In genomic region chr5:117614331-117615024, GRCm38 (mm10) we compare ENCODE assay signal across 8 mouse cellular contexts.
DNase-seq lines count a peak whose midpoint lies in the region; ATAC-seq and TF ChIP-seq lines count a peak whose summit lies in the region.

No protein-coding gene starts in this region.

- no peak; the same call in none of the 2 replicates for ATAC-seq in kidney, embryonic 16.5 days (ENCODE audit: low FRiP score, low TSS enrichment)
- ATAC-seq in forebrain, embryonic 11.5 days (replicated peaks; ENCODE audit: low FRiP score), result no peak
- peak; percentile 32; the same call in 1 of the 2 replicates for ATAC-seq in hindbrain, postnatal 0 days
- ATAC-seq in midbrain, embryonic 14.5 days (ENCODE audit: low FRiP score, low TSS enrichment), result no peak

- H3K4me1 ChIP-seq in kidney, embryonic 16.5 days (ENCODE audit: insufficient read depth, low read length), result peaks cover 3% of the 10 kb centered on the region
- no peaks in the 10 kb centered on the region for H3K4me1 ChIP-seq in forebrain, embryonic 11.5 days (replicated peaks; ENCODE audit: control insufficient read depth, insufficient read depth, low read length)
- H3K4me1 ChIP-seq in hindbrain, postnatal 0 days (ENCODE audit: insufficient read depth, low read length), result no peaks in the 10 kb centered on the region
- no peaks in the 10 kb centered on the region for H3K4me1 ChIP-seq in midbrain, embryonic 14.5 days (ENCODE audit: control insufficient read depth, insufficient read depth, low read length)

- no peak for TF ChIP-seq POLR2A in brain, embryonic 14.5 days (IDR thresholded peaks at IDR 0.05; ENCODE audit: borderline replicate concordance, extremely low read depth, insufficient read depth, insufficient read length, poor library complexity, severe bottlenecking)

- TF ChIP-seq CTCF in brain, embryonic 14.5 days (IDR thresholded peaks at IDR 0.05; ENCODE audit: borderline replicate concordance, extremely low read depth, insufficient read depth, insufficient read length), result peak; percentile 78
- TF ChIP-seq CTCF in hindbrain, postnatal 0 days (IDR thresholded peaks at IDR 0.05; ENCODE audit: low read depth), result peak; percentile 73

- H3K27ac ChIP-seq in kidney, embryonic 16.5 days (ENCODE audit: low read length), result no peak overlapping the region
- no peak overlapping the region for H3K27ac ChIP-seq in forebrain, embryonic 11.5 days (ENCODE audit: low read depth, low read length)
- no peak overlapping the region for H3K27ac ChIP-seq in hindbrain, postnatal 0 days
- H3K27ac ChIP-seq in midbrain, embryonic 14.5 days (replicated peaks; ENCODE audit: low read depth, low read length), result no peak overlapping the region

- H3K27me3 ChIP-seq in kidney, embryonic 16.5 days (ENCODE audit: insufficient read depth, low read length), result no peaks in the 10 kb centered on the region
- no peaks in the 10 kb centered on the region for H3K27me3 ChIP-seq in forebrain, embryonic 11.5 days (ENCODE audit: control insufficient read depth, insufficient read depth, low read length)
- H3K27me3 ChIP-seq in hindbrain, postnatal 0 days (ENCODE audit: insufficient read depth, low read length), result no peaks in the 10 kb centered on the region
- H3K27me3 ChIP-seq in midbrain, embryonic 14.5 days (ENCODE audit: control insufficient read depth, insufficient read depth, low read length), result no peaks in the 10 kb centered on the region

- no peak overlapping the region for H3K9ac ChIP-seq in kidney, embryonic 16.5 days (replicated peaks; ENCODE audit: low read length)
- H3K9ac ChIP-seq in forebrain, embryonic 11.5 days (ENCODE audit: low read length), result no peak overlapping the region
- H3K9ac ChIP-seq in hindbrain, postnatal 0 days (replicated peaks; ENCODE audit: low read length), result no peak overlapping the region
- no peak overlapping the region for H3K9ac ChIP-seq in midbrain, embryonic 14.5 days (replicated peaks; ENCODE audit: low read length)

- no peak overlapping the region for H3K4me3 ChIP-seq in kidney, embryonic 16.5 days (ENCODE audit: low read length)
- H3K4me3 ChIP-seq in forebrain, embryonic 11.5 days (ENCODE audit: low read depth, low read length), result no peak overlapping the region
- H3K4me3 ChIP-seq in hindbrain, postnatal 0 days (ENCODE audit: low read length), result no peak overlapping the region
- no peak overlapping the region for H3K4me3 ChIP-seq in midbrain, embryonic 14.5 days (replicated peaks; ENCODE audit: low read depth, low read length)

- DNase-seq in kidney, adult 11 months, result peak; percentile 39
- DNase-seq in brain, embryonic 14.5 days (ENCODE audit: low read depth), result peak; percentile 91
- DNase-seq in forebrain, embryonic 11.5 days (ENCODE audit: low spot score), result peak; percentile 93
- peak; percentile 82 for DNase-seq in hindbrain, postnatal 0 days (ENCODE audit: low spot score)
- DNase-seq in left cerebral cortex, postnatal 10 days (ENCODE audit: extremely low spot score in 1 of 2, low spot score in 2 of 2), result peak; percentile 29 to 79
- DNase-seq in midbrain, embryonic 14.5 days, result peak; percentile 85
- DNase-seq in thymus, postnatal 10 days (ENCODE audit: low spot score in 2 of 2), result peak; percentile 3 to 47

- no peaks in the 10 kb centered on the region for H3K36me3 ChIP-seq in kidney, embryonic 16.5 days (ENCODE audit: insufficient read depth, low read length)
- no peaks in the 10 kb centered on the region for H3K36me3 ChIP-seq in forebrain, embryonic 11.5 days (ENCODE audit: control insufficient read depth, insufficient read depth, low read length)
- no peaks in the 10 kb centered on the region for H3K36me3 ChIP-seq in hindbrain, postnatal 0 days (ENCODE audit: insufficient read depth, low read length)
- H3K36me3 ChIP-seq in midbrain, embryonic 14.5 days (ENCODE audit: control insufficient read depth, insufficient read depth, low read length), result no peaks in the 10 kb centered on the region; the same call in 1 of the 2 replicates

- WGBS in kidney, embryonic 16.5 days, result 42% methylated on average over 5 of the region's 5 CpGs
- 35% methylated on average over 5 of the region's 5 CpGs for WGBS in forebrain, embryonic 11.5 days
- WGBS in hindbrain, postnatal 0 days, result 43% methylated on average over 5 of the region's 5 CpGs
- WGBS in midbrain, embryonic 14.5 days, result 37% methylated on average over 5 of the region's 5 CpGs

- intact Hi-C loops in left cerebral cortex, postnatal 10 days (cut with DNase I), result loop anchor here (5.0 kb wide), 1 partner anchor 223 kb away; no protein-coding TSS in a partner anchor

- H3K9me3 ChIP-seq in kidney, embryonic 16.5 days (ENCODE audit: low read length), result no peaks in the 10 kb centered on the region
- H3K9me3 ChIP-seq in forebrain, embryonic 11.5 days (ENCODE audit: control insufficient read depth, low read length), result no peaks in the 10 kb centered on the region
- H3K9me3 ChIP-seq in hindbrain, postnatal 0 days (ENCODE audit: low read length), result no peaks in the 10 kb centered on the region
- no peaks in the 10 kb centered on the region for H3K9me3 ChIP-seq in midbrain, embryonic 14.5 days (ENCODE audit: control insufficient read depth, low read length)

- no peak overlapping the region for H3K4me2 ChIP-seq in kidney, embryonic 16.5 days (replicated peaks; ENCODE audit: low read depth, low read length)
- H3K4me2 ChIP-seq in forebrain, embryonic 11.5 days (ENCODE audit: low read depth, low read length, severe bottlenecking), result no peak overlapping the region
- H3K4me2 ChIP-seq in hindbrain, postnatal 0 days (ENCODE audit: low read depth, low read length), result no peak overlapping the region
- H3K4me2 ChIP-seq in midbrain, embryonic 14.5 days (ENCODE audit: low read length), result no peak overlapping the region

Comparison
In these comparisons a context has a peak if more than half of its experiments do, and no peak if none do; other contexts are left out.
1. DNase-seq: peak in every context shown above with its lines; median percentile 93 in forebrain, embryonic 11.5 days; 91 in brain, embryonic 14.5 days; 85 in midbrain, embryonic 14.5 days; 82 in hindbrain, postnatal 0 days; 54 in left cerebral cortex, postnatal 10 days; 39 in kidney, adult 11 months; 25 in thymus, postnatal 10 days.